Mouse (Mus musculus) layer of hippocampus, adult 2 months (tissue): ENCODE data around the gene Zfp317. TPM values are rescaled to one million over a fixed set of nuclear protein-coding genes. Genes with fewer than 3 reads are reported as not detected.
"Not testable (repeated sequence)": the region's sequence is repeated elsewhere in the genome, so short reads cannot be mapped to it uniquely, and the experiment has no call there.

ENCODE experiments used
- DNase-seq, 2 experiments: peaks; one replicate each; pipeline ENCODE4 v3.0.0; 2022; ENCODE audit warnings: low spot score in 2 of 2
- H3K27ac ChIP-seq: fragments of 200-600 bp; 2 replicates; pipeline ENCODE4 v1.8.1; 2022
- H3K4me3 ChIP-seq: fragments of 200-600 bp; 2 replicates; pipeline ENCODE4 v1.8.1; 2022; ENCODE audit warnings: mild to moderate bottlenecking
- CTCF ChIP-seq: fragments of 200-600 bp; conservative IDR thresholded peaks from 2 replicates; pipeline ENCODE4 v1.8.1; 2022; ENCODE audit warnings: antibody characterized with exemption, mild to moderate bottlenecking, moderate library complexity
- long read RNA-seq, 2 experiments: library from polyadenylated mRNA; stranded (forward); transcript quantifications; one replicate each; pipeline ENCODE4 v2.0.0; 2021; ENCODE audit warnings: borderline mapping rate in 2 of 2
- total RNA-seq, 2 experiments: library from RNA; stranded (reverse); gene quantifications; 2 replicates each; pipeline ENCODE4 v1.2.3; 2021

The Zfp317 gene
- 10 to 100 TPM; 19.2 to 23.6 TPM for total RNA-seq
- long read RNA-seq, experiment 1, partial matches to known transcripts = 3 of 16 reads
- long read RNA-seq, experiment 1, other reads (novel, unspliced or antisense) = 11 of 16 reads
- long read RNA-seq, experiment 2, partial matches to known transcripts = 1 of 16 reads
- long read RNA-seq, experiment 2, other reads (novel, unspliced or antisense) = 13 of 16 reads

- DNase-seq = peak; percentile 85 to 98
- Histone ChIP-seq H3K27ac (peak within 1 kb of the TSS; percentile 81), H3K4me3 (peak within 1 kb of the TSS; percentile 75)
- no peak for TF ChIP-seq CTCF
Measured at GRCm38 (mm10) chr9:19621843-19622822, at the start of gene Zfp317. Gene Zfp317 (plus strand): TSS chr9:19622102.

- Histone ChIP-seq H3K27ac (no peak within 1 kb of the TSS), H3K4me3 (no peak within 1 kb of the TSS)
- no peak for TF ChIP-seq CTCF
- no peak for DNase-seq
Measured at GRCm38 (mm10) chr9:19582317-19582716, 39.6 kb upstream of the Zfp317 start, which contains the start of gene Olfr855. Gene Olfr855 (plus strand): TSS chr9:19582617.

- TF ChIP-seq CTCF = no peak
- H3K4me3 ChIP-seq = no peak overlapping the region
- DNase-seq = no peak
- H3K27ac ChIP-seq = no peak overlapping the region
Measured at GRCm38 (mm10) chr9:19621297-19621696, 605 bp upstream of the Zfp317 start.

GRCm38 (mm10) chr9:19629574-19629973 lies 7.7 kb downstream of the Zfp317 start:
- no peak overlapping the region for H3K4me3 ChIP-seq
- H3K27ac ChIP-seq = no peak overlapping the region
- TF ChIP-seq CTCF = no peak
- no peak for DNase-seq

- no peak overlapping the region for H3K4me3 ChIP-seq
- no peak for TF ChIP-seq CTCF
- H3K27ac ChIP-seq = no peak overlapping the region
- no peak for DNase-seq
Measured at GRCm38 (mm10) chr9:19645193-19645592, 23.3 kb downstream of the Zfp317 start.

GRCm38 (mm10) chr9:19690281-19690680 lies 68.4 kb downstream of the Zfp317 start:
- Histone ChIP-seq H3K27ac (no peak overlapping the region), H3K4me3 (no peak overlapping the region)
- TF ChIP-seq CTCF = no peak
- DNase-seq = no peak

GRCm38 (mm10) chr9:19691426-19691825 lies 69.5 kb downstream of the Zfp317 start:
- H3K4me3 ChIP-seq = no peak overlapping the region
- no peak overlapping the region for H3K27ac ChIP-seq
- no peak for TF ChIP-seq CTCF
- DNase-seq = no peak

GRCm38 (mm10) chr9:19692430-19692829 lies 70.5 kb downstream of the Zfp317 start:
- DNase-seq = no peak

GRCm38 (mm10) chr9:19694285-19694684 lies 72.4 kb downstream of the Zfp317 start:
- H3K27ac ChIP-seq, H3K4me3 ChIP-seq, DNase-seq: not testable (repeated sequence)

More at GRCm38 (mm10) chr9:19692430-19692829, 70.5 kb downstream of the Zfp317 start:
- H3K4me3 ChIP-seq = no peak overlapping the region
- no peak for TF ChIP-seq CTCF
- no peak overlapping the region for H3K27ac ChIP-seq

- not testable (repeated sequence) for H3K4me3 ChIP-seq, H3K27ac ChIP-seq, DNase-seq
Measured at GRCm38 (mm10) chr9:19694898-19695379, 73.0 kb downstream of the Zfp317 start.

Other genes starting within 250 kb of the Zfp317 start
- not detected for gene Olfr847, start 243.4 kb upstream of the Zfp317 start, total RNA-seq
- gene Olfr849, start 181.8 kb upstream of the Zfp317 start, total RNA-seq = not detected
- gene Olfr850, start 143.9 kb upstream of the Zfp317 start, total RNA-seq = not detected
- not detected for gene Olfr851, start 128.8 kb upstream of the Zfp317 start, total RNA-seq
- not detected for gene Olfr853, start 81.0 kb upstream of the Zfp317 start, total RNA-seq
- not detected for gene Olfr854, start 54.7 kb upstream of the Zfp317 start, total RNA-seq
- not detected for gene Olfr855, start 39.5 kb upstream of the Zfp317 start, total RNA-seq
- not detected for gene Olfr857, start 87.3 kb downstream of the Zfp317 start, total RNA-seq
- not detected for gene Olfr58, start 158.2 kb downstream of the Zfp317 start, total RNA-seq
- gene Olfr859, start 182.8 kb downstream of the Zfp317 start, total RNA-seq = not detected
- not detected for gene Olfr860, start 227.6 kb downstream of the Zfp317 start, total RNA-seq